Mouse (Mus musculus): Measurements from ENCODE around the gene Etv2. TPM values are rescaled to one million over a fixed set of nuclear protein-coding genes. Genes with fewer than 3 reads are reported as not detected.

Etv2 gene
- polyA plus RNA-seq, 1 experiment: not detected

- no peak for TF ChIP-seq POLR2A (IDR thresholded peaks at IDR 0.05; ENCODE audit: borderline replicate concordance, extremely low read depth, insufficient read depth, insufficient read length, poor library complexity, severe bottlenecking)
- TF ChIP-seq CTCF (IDR thresholded peaks at IDR 0.05; ENCODE audit: borderline replicate concordance, extremely low read depth, insufficient read depth, insufficient read length): no peak
- no peak for DNase-seq (ENCODE audit: low read depth)
Observed at GRCm38 (mm10) chr7:30594510-30595024, 41.1 kb downstream of the Etv2 start.

- no peak for DNase-seq (ENCODE audit: low read depth)
- TF ChIP-seq CTCF (IDR thresholded peaks at IDR 0.05; ENCODE audit: borderline replicate concordance, extremely low read depth, insufficient read depth, insufficient read length): no peak
- no peak for TF ChIP-seq POLR2A (IDR thresholded peaks at IDR 0.05; ENCODE audit: borderline replicate concordance, extremely low read depth, insufficient read depth, insufficient read length, poor library complexity, severe bottlenecking)
Observed at GRCm38 (mm10) chr7:30593579-30594509, 41.8 kb downstream of the Etv2 start.

GRCm38 (mm10) chr7:30592772-30593423 is 42.8 kb downstream of the Etv2 start:
- DNase-seq (ENCODE audit: low read depth): no peak
- TF ChIP-seq CTCF (IDR thresholded peaks at IDR 0.05; ENCODE audit: borderline replicate concordance, extremely low read depth, insufficient read depth, insufficient read length) (no peak), POLR2A (IDR thresholded peaks at IDR 0.05; ENCODE audit: borderline replicate concordance, extremely low read depth, insufficient read depth, insufficient read length, poor library complexity, severe bottlenecking) (no peak)

GRCm38 (mm10) chr7:30591605-30591951 is 44.1 kb downstream of the Etv2 start:
- TF ChIP-seq CTCF (IDR thresholded peaks at IDR 0.05; ENCODE audit: borderline replicate concordance, extremely low read depth, insufficient read depth, insufficient read length): no peak
- TF ChIP-seq POLR2A (IDR thresholded peaks at IDR 0.05; ENCODE audit: borderline replicate concordance, extremely low read depth, insufficient read depth, insufficient read length, poor library complexity, severe bottlenecking): no peak
- DNase-seq (ENCODE audit: low read depth): peak; percentile 9

- TF ChIP-seq CTCF (IDR thresholded peaks at IDR 0.05; ENCODE audit: borderline replicate concordance, extremely low read depth, insufficient read depth, insufficient read length): no peak
- TF ChIP-seq POLR2A (IDR thresholded peaks at IDR 0.05; ENCODE audit: borderline replicate concordance, extremely low read depth, insufficient read depth, insufficient read length, poor library complexity, severe bottlenecking): no peak
- no peak for DNase-seq (ENCODE audit: low read depth)
Observed at GRCm38 (mm10) chr7:30590927-30591604, 44.6 kb downstream of the Etv2 start.

- DNase-seq (ENCODE audit: low read depth): peak; percentile 90
- TF ChIP-seq CTCF (IDR thresholded peaks at IDR 0.05; ENCODE audit: borderline replicate concordance, extremely low read depth, insufficient read depth, insufficient read length) (peak; percentile 91), POLR2A (IDR thresholded peaks at IDR 0.05; ENCODE audit: borderline replicate concordance, extremely low read depth, insufficient read depth, insufficient read length, poor library complexity, severe bottlenecking) (no peak)
Observed at GRCm38 (mm10) chr7:30589435-30590301, 46.0 kb downstream of the Etv2 start.

GRCm38 (mm10) chr7:30588676-30589434 is 46.8 kb downstream of the Etv2 start, which contains the start of gene Kmt2b:
Kmt2b (minus strand) TSS chr7:30588726.
- DNase-seq (ENCODE audit: low read depth): peak; percentile 99
- 0 out of 2 replicates have a peak, but pooled peaks have one; percentile 50 for TF ChIP-seq POLR2A (IDR thresholded peaks at IDR 0.05; ENCODE audit: borderline replicate concordance, extremely low read depth, insufficient read depth, insufficient read length, poor library complexity, severe bottlenecking)
- no peak for TF ChIP-seq CTCF (IDR thresholded peaks at IDR 0.05; ENCODE audit: borderline replicate concordance, extremely low read depth, insufficient read depth, insufficient read length)

- no peak for TF ChIP-seq POLR2A (IDR thresholded peaks at IDR 0.05; ENCODE audit: borderline replicate concordance, extremely low read depth, insufficient read depth, insufficient read length, poor library complexity, severe bottlenecking)
- no peak for TF ChIP-seq CTCF (IDR thresholded peaks at IDR 0.05; ENCODE audit: borderline replicate concordance, extremely low read depth, insufficient read depth, insufficient read length)
- peak; percentile 43 for DNase-seq (ENCODE audit: low read depth)
Observed at GRCm38 (mm10) chr7:30587842-30588667, 47.6 kb downstream of the Etv2 start.

- no peak for TF ChIP-seq POLR2A (IDR thresholded peaks at IDR 0.05; ENCODE audit: borderline replicate concordance, extremely low read depth, insufficient read depth, insufficient read length, poor library complexity, severe bottlenecking)
- TF ChIP-seq CTCF (IDR thresholded peaks at IDR 0.05; ENCODE audit: borderline replicate concordance, extremely low read depth, insufficient read depth, insufficient read length): no peak
- no peak for DNase-seq (ENCODE audit: low read depth)
Observed at GRCm38 (mm10) chr7:30586455-30587020, 49.1 kb downstream of the Etv2 start.
